Comparison of ENCODE assay signal across 8 mouse cellular contexts in the genomic region with DNA sequence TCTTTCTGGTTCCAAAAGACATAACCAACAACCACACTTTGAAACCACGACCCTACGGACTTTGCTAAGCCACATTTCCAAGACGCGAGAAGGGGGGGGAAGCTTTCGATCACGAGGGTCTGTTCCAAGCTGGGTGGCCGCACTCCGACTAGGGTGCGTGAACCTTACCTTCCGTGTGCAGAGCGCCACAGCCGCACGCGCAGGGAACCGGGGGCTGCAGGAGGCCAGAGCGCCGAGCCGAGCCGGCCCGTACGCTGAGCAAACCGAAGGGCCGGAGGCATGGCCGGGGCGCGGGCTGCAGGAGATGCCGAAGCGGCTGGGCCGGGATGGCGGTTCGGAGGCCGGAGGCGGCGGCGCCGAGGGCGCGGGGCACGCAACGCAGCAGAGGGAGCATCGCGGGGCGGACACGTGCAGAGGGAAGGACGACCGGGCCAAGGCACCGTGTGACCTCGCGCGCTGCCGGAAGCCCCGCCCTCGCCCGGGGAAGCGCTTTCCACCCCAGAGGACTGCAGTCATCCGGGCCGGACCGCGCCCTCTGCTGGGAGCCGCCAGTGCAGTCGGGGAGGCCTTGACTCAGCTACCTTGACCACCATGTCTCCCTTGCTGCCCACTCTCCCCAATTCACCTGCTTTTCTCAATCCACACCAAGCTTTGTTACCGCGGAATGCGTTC. TPM values are rescaled to one million over a fixed set of nuclear protein-coding genes. Genes with fewer than 3 reads are reported as not detected.
DNase-seq lines count a peak whose midpoint lies in the region; ATAC-seq and TF ChIP-seq lines count a peak whose summit lies in the region.

C1qbp (minus strand) TSS at position 470 of the 672 bp plus-strand sequence.

- no peaks in the 10 kb centered on the region for H3K27me3 ChIP-seq in hindbrain, embryonic 10.5 days (ENCODE audit: insufficient read depth, poor library complexity, severe bottlenecking)
- H3K27me3 ChIP-seq in lung, embryonic 16.5 days (ENCODE audit: control insufficient read depth, insufficient read depth, low read depth, low read length), result no peaks in the 10 kb centered on the region
- H3K27me3 ChIP-seq in thymus, adult 2 months (ENCODE audit: control insufficient read depth, insufficient read depth, low read length), result no peaks in the 10 kb centered on the region

- peak; percentile 96 for DNase-seq in NIH3T3 (ENCODE audit: low read depth)
- peak; percentile 92 for DNase-seq in cerebellum, adult 9-11 months
- peak; percentile 79 to 96 for DNase-seq in frontal cortex, adult 2 months (ENCODE audit: extremely low spot score in 1 of 2, low spot score in 1 of 2)
- DNase-seq in hindbrain, embryonic 10.5 days (ENCODE audit: low spot score), result peak; percentile 91
- peak; percentile 93 for DNase-seq in layer of hippocampus, adult 9-11 months
- peak; percentile 84 for DNase-seq in ovary, adult 18-20 months (ENCODE audit: low spot score)
- DNase-seq in thymus, adult 2 months, result peak; percentile 94

- TF ChIP-seq POLR2A in thymus, adult 2 months (IDR thresholded peaks at IDR 0.05; ENCODE audit: control insufficient read depth, extremely low read depth, insufficient read depth, low read length, poor library complexity), result no peak

- no peaks in the 10 kb centered on the region for H3K9me3 ChIP-seq in hindbrain, embryonic 10.5 days
- H3K9me3 ChIP-seq in lung, embryonic 16.5 days (ENCODE audit: control insufficient read depth, low read length), result no peaks in the 10 kb centered on the region

- TF ChIP-seq CTCF in thymus, adult 2 months (IDR thresholded peaks at IDR 0.05; ENCODE audit: borderline replicate concordance, control insufficient read depth, extremely low read depth, insufficient read depth, low read length, poor library complexity), result peak; percentile 99

- 1% methylated on average over 64 of the region's 64 CpGs for WGBS in hindbrain, embryonic 10.5 days
- WGBS in lung, embryonic 16.5 days, result under 1% methylated on average over 55 of the region's 64 CpGs
- WGBS in thymus, adult 2 months, result under 1% methylated on average over 64 of the region's 64 CpGs

- H3K4me2 ChIP-seq in lung, embryonic 16.5 days (ENCODE audit: low read depth, low read length), result peak within 1 kb of the TSS; percentile 80

- H3K4me3 ChIP-seq in hindbrain, embryonic 10.5 days, result peak within 1 kb of the TSS; percentile 75
- H3K4me3 ChIP-seq in lung, embryonic 16.5 days (ENCODE audit: low read length), result peak within 1 kb of the TSS; percentile 93
- H3K4me3 ChIP-seq in thymus, adult 2 months (ENCODE audit: control insufficient read depth, insufficient read depth, low read length), result peak within 1 kb of the TSS; percentile 75

- H3K36me3 ChIP-seq in hindbrain, embryonic 10.5 days, result peaks cover 77% of the 10 kb centered on the region
- H3K36me3 ChIP-seq in lung, embryonic 16.5 days (ENCODE audit: control insufficient read depth, insufficient read depth, low read length), result peaks cover 25% of the 10 kb centered on the region
- H3K36me3 ChIP-seq in thymus, adult 2 months (ENCODE audit: control insufficient read depth, insufficient read depth, low read length), result peaks cover 27% of the 10 kb centered on the region

- peaks cover 13% of the 10 kb centered on the region for H3K4me1 ChIP-seq in hindbrain, embryonic 10.5 days (replicated peaks)
- H3K4me1 ChIP-seq in lung, embryonic 16.5 days (replicated peaks; ENCODE audit: control insufficient read depth, insufficient read depth, low read length), result peaks cover 9% of the 10 kb centered on the region
- peaks cover 6% of the 10 kb centered on the region; the same call in 1 of the 2 replicates for H3K4me1 ChIP-seq in thymus, adult 2 months (replicated peaks; ENCODE audit: control insufficient read depth, insufficient read depth, low read length)

- peak; percentile 98 for ATAC-seq in lung, embryonic 16.5 days (ENCODE audit: low read depth)

- H3K27ac ChIP-seq in hindbrain, embryonic 10.5 days, result peak within 1 kb of the TSS; percentile 88
- H3K27ac ChIP-seq in lung, embryonic 16.5 days (ENCODE audit: low read length), result peak within 1 kb of the TSS; percentile 13; the same call in 1 of the 2 replicates
- H3K27ac ChIP-seq in thymus, adult 2 months (ENCODE audit: control insufficient read depth, insufficient read depth, low read length), result no peak within 1 kb of the TSS

- peak within 1 kb of the TSS; percentile 91 for H3K9ac ChIP-seq in lung, embryonic 16.5 days (ENCODE audit: low read length)

RNA-seq across cellular contexts. Expression of gene C1qbp, which starts in this region (rescaled TPM):
- 79.9 and 94.5 TPM in 2 replicates for polyA plus RNA-seq in frontal cortex, adult 2 months (2012; rRNA removed)
- polyA plus RNA-seq in hindbrain, embryonic 10.5 days (2016; fragmentation: Nextera tagmentation; extraction: Ambion mirVana), result 273 and 311 TPM in 2 replicates
- polyA plus RNA-seq in lung, embryonic 16.5 days (2015; fragmentation: Nextera tagmentation; extraction: Ambion mirVana), result 171 and 185 TPM in 2 replicates
- polyA plus RNA-seq in thymus, adult 2 months (2012; rRNA removed), result 132 and 253 TPM in 2 replicates
